Mouse (Mus musculus) heart, postnatal 0 days (tissue): ENCODE data around the gene Gm28551.

Experiments
- CTCF ChIP-seq: IDR thresholded peaks from 2 replicates; pipeline ENCODE4 v1.5.1; 2016; ENCODE audit warnings: antibody characterized with exemption, control low read depth, low read depth
- EP300 ChIP-seq: IDR thresholded peaks from 2 replicates; pipeline ENCODE4 v1.6.1; 2016; ENCODE audit warnings: antibody characterized with exemption, low read depth

- TF ChIP-seq CTCF (no peak), EP300 (no peak)
These were observed 29.2 kb downstream of the Gm28551 start for GRCm38 (mm10) chr1:53323254-53323653.
